Mouse (Mus musculus): ENCODE measurements around the gene Rab11b.
"Not testable (repeated sequence)": the region's sequence is repeated elsewhere in the genome, so short reads cannot be mapped to it uniquely, and the experiment has no call there.

Rab11b gene

DNA sequence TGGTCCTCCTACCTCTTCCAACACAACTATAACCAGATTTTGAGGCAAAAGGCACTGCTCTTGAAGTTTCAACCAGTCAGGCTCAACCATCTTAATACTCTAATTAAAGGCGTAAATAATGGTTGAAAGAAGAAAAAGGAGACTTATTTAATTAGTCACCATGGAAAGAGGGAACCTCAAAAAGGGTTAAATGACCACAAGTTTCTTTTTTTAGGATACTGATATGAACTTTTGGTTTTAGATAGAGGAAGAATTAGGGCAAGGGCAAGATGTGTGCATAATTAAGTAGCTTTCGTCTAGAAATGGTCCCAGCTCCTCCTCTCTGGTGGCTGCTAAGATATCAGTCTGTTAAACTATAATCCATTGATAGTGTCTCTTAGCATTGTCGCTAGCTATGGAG lies 6.1 kb upstream of the Rab11b start:
- no peak for DNase-seq

DNA sequence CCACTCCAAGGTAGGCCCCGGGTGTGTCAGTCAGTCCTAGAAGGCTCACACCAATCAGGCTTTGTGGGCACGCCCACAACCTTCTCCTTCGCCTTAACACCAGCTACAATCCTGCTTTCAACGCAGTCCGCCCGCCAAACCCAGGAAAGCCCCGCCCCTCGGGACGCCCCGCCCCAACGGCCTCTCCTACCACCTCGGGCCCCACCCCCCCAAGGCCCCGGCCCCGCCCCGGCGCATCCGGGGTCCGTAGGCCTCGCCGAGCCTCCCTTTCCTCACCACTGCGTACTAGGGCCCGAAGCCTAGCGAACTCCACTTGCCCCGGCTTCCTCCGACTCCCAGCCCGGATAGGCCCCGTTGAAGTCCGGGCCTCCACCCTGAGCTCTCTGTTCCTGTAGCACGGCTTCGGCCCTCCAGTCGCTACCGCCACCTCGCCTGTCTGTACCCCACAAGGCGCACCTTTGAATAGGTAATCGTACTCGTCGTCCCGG lies 519 bp downstream of the Rab11b start:
- DNase-seq, result peak; percentile 97

DNA sequence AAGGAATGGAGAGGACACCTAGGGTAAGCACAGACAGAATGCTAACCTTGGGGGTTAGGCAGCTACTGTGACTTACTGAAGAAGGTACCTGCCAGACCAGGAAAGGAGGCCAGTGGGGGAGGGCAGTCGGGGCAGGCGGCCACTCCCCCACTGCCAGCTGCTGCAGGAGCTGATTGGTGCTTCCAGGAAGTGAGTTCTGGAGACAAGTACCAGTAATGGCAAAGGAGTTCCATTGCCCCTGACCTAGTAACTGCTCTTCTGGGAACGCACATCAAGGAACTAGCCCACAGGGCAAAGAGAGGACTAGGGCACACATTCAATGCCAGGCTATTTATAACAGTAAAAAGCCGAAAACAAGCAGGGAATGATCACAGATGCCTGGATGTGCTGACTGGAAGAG lies 3.1 kb downstream of the Rab11b start:
- DNase-seq, result peak; percentile 65

DNA sequence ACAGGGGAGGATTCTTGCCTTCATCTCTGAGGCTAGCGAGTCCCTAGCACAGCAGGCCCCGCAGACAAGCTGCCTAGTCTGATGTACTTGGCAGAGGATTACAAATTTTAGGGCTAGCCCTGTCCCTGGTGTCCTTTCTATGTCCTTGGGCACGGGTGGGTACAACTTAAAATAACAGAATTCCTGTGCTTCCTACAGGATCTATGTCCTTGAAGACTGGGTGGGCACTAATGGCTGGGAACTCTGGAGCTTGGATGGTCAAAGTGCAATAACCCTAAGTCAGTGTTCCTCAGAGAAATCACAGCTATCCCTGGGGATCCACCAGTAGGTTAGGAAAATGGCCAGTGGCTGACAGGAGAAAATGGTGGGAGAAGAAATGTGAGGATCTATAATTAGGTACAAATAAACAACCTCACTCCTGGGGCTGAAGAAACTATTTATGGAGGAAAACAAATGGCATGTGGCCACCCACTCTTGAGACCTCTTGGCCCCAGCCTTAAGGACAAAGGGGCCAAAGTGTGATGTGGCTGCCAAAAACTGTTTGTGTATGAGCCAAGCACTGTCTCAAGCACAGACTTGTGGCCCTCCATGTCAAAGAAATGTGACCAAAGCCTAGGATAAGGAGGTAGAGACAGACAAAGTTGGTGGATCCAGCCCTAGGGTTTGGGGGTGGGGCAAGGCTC lies 4.1 kb downstream of the Rab11b start:
- peak; percentile 75 for DNase-seq

DNA sequence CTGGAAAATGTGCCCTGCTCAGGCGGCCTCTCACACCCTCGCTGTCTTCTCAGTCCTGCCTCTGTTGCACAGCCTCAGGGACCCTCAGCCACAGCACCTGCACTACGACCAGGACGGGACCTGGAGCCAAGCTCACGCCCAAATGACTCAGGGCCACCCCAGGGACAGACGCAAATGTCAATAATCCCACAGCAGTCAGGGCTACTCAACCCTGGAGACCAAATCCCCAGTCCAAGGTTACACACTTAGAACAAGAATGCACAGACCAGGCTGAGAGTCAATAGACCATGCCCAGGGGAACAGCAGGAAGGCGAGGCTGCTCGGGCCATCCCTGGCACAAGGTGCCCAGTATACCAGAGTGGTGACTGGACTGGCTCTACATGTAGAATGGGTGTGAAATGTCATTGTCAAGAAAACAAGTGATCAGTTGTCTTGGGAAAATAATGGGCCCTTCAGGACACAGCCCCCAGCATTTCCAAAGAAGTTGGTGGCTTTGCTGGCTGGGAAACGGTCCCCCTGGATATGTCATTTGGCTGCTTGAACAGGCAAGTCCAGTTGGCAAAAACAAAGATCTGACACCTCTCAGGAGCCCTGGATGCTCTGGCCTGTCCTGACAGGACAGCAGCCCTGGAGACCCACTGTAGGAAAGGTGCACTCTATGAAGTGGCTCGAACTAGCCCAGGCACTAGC lies 4.8 kb downstream of the Rab11b start:
- DNase-seq, result peak; percentile 33

GRCm38 (mm10) chr17:33754656-33755055 lies 5.7 kb downstream of the Rab11b start:
- no peak for DNase-seq

DNA sequence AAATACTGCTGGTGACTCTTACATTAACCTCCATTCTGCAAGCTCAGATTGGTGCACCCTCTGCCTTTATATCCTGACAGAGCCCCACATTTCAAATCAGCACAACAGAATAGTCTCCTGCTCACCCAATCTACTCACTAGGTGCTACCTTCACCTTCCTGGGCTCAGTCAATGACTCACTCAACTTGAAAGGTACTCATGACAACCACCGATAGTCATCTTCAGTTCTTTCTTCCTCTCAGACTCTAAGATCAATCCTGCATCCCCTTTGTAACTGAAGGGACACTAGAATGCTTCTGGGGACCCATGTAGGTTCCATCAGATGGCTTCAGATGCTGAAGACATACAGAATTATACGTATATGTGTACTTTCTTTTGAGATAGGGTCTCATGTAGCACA lies 8.0 kb downstream of the Rab11b start:
- DNase-seq, result no peak

GRCm38 (mm10) chr17:33751181-33751580 lies 9.1 kb downstream of the Rab11b start:
- no peak for DNase-seq

DNA sequence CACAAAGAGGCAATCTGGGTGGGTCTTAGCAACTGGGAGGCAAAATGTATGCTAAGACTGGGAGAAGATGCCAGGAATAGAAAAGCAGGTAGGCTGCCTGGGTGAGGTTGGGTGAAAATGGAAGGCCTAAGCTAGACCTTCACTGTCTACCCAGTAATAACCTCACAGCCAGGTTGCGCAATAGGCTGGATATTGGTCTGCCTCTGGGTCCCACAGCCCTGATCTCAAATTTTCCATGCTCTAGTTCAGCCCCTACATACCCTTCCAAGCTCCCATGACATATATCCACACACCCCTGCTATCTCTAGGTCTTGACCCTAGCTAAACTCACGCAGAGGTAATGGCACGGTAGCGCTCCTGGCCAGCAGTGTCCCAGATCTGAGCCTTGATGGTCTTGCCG lies 10.9 kb downstream of the Rab11b start:
- peak; percentile 52 for DNase-seq

DNA sequence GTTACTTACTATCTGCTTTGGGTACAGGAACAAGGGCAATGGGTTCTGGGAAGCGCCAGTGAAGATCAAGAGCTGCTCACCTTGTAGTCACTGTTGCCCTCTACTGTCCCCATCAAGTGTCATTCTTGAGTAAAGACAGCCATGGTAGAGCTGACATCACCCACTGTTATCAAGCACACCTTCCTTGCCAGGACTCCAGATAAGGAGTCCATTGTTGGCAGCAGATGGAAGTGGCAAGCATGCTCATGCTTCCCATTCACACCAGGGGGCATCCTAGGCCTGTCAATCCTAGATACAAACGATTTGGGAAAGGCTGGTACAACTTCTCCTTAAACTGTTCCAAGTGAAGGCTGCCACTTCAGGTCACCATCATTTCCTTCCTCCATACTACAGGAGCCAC lies 14.3 kb downstream of the Rab11b start:
- peak; percentile 74 for DNase-seq

- no peak for DNase-seq
These were observed 15.5 kb downstream of the Rab11b start for GRCm38 (mm10) chr17:33744686-33745384.

- DNase-seq, result no peak
These were observed 17.9 kb downstream of the Rab11b start for GRCm38 (mm10) chr17:33742420-33742819.

DNA sequence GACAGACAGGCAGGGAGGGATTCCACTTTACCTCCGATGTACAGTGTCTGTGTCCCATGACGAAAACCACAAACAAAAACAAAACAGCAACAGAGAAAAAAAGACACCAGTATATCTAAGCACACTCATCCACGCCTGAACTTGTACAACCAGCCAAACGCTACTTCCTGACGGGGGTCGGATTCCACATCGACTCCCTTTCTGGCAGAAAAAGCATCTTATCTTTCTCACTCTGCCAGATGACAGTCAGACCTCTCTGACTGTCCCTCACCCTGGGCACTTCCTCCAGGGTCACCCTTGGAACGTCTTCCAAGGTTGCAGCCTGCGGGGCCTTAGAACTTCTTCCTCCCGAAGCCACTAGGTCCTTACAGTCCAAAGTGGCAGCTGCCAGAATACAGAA lies 26.8 kb downstream of the Rab11b start:
- DNase-seq, result not testable (repeated sequence)

DNA sequence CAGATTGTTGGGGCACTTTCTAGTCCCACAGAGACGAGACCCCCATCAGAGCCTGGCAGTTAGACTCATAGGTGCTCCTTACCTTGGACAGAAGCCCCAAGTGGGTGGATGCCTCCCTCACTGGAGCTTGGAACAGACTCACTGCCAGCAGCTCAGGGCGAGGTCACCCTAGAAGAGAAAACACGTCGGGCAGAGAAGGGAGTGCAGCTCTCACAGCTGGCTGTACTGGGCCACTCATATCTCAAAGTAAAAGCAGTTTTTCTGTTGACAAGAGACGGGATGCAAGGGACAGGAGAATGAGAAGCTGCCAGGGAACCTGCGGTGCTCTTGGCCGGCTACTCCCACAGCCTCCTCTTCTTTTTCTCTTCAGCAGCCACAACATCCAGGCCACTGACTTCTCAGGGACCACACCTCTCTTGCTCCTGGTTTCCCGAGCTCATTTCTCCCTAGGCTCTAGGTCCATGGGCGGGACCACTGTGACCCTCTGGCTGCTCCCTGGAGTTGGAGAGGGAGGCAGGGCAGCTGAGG lies 27.7 kb downstream of the Rab11b start:
- not testable (repeated sequence) for DNase-seq

DNA sequence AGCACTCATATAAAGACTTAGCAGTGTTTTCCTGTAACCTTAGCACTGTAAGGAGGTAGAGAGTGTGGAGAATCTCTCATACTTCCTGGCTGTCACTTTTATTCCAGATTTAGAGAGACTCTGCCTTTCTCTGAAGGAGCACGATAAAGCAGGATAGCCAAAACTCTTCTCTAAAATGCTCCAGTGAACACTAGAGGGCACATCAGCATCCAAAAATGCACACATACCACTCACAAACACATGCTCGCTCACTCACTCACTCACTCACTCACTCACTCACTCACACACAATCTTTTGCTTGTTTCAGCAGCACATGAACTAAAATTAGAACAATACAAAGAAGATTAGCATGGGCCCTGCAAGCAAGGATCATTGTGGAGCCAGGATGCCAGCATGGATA lies 31.1 kb downstream of the Rab11b start:
- DNase-seq, result peak; percentile 55

DNA sequence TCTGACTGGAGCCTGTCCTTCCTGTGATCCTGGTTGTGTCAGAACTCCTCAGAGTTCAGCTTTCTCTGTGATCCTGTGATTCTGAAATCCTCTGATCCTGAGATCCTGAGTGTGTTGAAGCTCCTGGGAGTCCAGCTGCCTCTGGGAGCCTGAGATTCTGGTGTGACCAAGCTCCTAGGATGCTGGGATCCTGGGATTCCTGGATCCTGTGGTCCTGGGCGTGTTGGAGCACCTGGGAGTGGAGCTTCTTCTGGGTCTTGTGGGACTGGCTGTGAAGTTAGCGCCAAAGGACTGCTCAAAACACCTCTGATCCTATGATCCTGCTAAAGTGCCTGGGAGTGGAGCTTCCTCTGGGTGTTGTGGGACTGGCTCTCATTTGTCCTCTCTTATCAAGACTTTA lies 31.9 kb downstream of the Rab11b start:
- DNase-seq, result no peak

DNA sequence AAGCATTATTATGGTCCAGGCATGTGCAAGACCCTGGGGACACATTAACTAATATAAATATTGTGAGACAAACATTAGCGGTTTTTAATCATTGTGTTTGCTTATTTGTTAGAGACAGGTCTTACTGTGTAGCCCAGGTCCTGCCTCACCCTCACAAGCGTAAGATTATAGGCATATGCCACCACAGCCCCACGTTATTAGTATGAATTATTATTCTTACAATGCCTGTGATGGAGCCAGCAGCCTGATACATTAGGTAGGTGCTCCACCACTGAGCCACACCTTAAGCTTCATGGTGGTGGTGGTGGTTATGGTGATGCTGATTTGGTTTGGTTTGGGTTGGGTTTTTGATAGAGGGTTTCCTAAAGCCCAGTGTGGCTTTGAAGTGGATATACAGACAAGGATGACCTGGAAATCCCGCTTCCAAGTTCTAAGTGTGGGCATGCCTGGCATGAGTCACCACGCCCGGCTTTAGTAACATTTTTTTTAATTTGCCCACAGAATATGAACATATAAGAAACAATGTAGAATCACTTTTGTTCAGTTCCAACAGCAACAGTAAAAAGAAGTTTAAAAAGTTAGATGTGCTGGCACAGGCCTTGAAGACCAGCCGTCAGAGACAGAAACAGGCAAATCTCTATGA lies 40.5 kb downstream of the Rab11b start:
- DNase-seq, result no peak

DNA sequence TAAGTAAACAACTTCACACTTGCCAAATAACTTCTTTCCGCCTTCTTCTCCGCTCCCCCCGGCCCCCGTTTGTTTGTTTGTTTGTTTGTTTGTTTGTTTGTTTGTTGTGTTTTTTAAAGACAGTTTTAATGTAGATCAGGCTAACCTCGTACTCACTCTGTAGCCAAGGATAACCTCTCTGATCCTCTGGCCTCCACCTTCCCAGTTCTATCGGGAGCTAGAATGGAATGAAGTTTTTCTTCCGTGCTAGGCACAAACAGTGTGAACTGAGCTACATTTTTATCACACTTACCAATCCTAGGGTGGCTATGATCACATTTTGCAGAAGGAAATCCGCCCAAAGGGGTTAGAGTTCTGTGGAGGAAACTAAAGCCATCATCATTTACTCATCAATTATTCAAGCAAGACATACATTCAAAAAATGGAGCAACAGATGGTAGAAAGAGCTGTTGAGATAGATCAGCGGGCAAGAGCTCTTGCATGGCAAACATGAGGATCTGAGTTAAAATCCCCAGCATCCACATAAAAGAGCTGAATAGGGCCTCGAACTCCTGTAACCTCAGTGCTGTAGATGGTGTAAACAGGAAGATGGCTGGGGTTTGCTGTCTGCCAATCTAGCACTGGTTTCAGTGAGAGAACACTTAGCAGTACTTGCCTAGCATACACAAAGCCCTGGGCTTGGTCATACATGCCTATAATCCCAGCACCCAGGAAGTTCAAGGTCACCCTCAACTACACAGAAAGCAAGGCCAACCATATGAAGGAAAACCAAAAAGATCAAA lies 41.2 kb downstream of the Rab11b start:
- DNase-seq, result no peak

DNA sequence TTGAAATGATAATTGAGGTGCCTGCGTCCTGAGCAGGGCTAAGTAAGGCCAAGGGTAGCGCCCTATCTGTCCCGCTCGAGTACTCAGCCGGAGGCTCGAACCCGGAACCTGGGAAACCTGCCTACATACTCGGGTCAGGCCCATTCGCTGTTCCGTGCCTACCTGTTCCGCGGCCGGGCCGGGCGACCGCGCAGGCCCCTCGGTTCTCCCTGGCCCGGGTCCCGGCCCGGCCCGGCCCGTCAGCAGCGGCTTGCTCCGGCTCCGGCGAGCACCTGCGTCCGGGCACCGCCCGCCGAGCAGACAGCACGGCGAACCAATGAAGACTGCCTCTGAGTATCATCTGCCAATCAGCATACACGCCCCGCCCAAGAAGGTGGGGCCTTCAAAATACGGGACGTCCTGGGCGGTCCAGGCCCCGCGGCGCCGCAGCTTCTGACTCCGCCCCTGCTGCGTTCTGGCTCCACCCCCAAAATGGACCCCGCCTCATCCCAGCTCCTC lies 41.9 kb downstream of the Rab11b start, which contains the start of gene March2:
TSS of gene March2 (minus strand) at position 287 of the 498 bp plus-strand sequence.
- peak; percentile 99 for DNase-seq

- DNase-seq, result no peak
These were observed 42.3 kb downstream of the Rab11b start for GRCm38 (mm10) chr17:33717982-33718381.

DNA sequence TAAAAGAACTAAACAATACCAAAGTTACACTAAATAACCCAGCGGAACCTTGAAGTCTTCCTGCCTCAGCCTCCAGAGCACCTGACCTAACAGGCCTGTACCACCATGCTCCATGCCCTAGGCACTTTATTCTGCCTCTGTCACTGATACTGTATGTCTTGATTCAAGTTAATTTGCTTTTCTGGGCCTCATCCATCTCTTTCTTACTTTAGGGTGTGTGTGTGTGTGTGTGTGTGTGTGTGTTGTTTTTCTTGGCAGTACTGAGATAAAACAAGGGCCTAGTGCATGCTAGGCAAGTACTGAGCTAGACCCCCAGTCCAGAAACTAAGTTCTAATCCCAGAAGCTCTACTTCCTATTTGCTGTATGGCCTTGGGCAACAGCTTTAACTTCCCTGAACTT lies 43.1 kb downstream of the Rab11b start:
- DNase-seq, result no peak

- DNase-seq, result no peak
These were observed 45.6 kb downstream of the Rab11b start for GRCm38 (mm10) chr17:33714779-33715178.
